Mouse (Mus musculus) ES-E14 (cell line): ENCODE data around the gene Rfx1. TPM values are rescaled to one million over a fixed set of nuclear protein-coding genes. Genes with fewer than 3 reads are reported as not detected.

ENCODE experiments used
- DNase-seq: peaks from one replicate; pipeline ENCODE4 v3.0.0-alpha.2; 2013; ENCODE audit warnings: low read depth, low spot score
- H3K27ac ChIP-seq: 2 replicates; pipeline ENCODE4 v1.5.1; 2012; ENCODE audit warnings: low read depth, mild to moderate bottlenecking, low read length, moderate library complexity, mixed read lengths; ENCODE audit not compliant: poor library complexity, insufficient read depth, severe bottlenecking
- H3K36me3 ChIP-seq: 2 replicates; pipeline ENCODE4 v1.6.1; 2012; ENCODE audit warnings: mild to moderate bottlenecking, low read length, moderate library complexity, mixed read lengths; ENCODE audit not compliant: control insufficient read depth, poor library complexity, insufficient read depth, severe bottlenecking
- H3K4me1 ChIP-seq, 2 experiments: fragments of 150-350 bp in 1 of 2; sonication (generic) in 1 of 2; 2 replicates each; pipeline ENCODE4 v1.6.1; 2012; ENCODE audit warnings: low read length in 2 of 2, mild to moderate bottlenecking in 1 of 2, mixed read lengths in 1 of 2; ENCODE audit not compliant: control insufficient read depth in 2 of 2, insufficient read depth in 2 of 2, poor library complexity in 1 of 2
- H3K4me3 ChIP-seq, 2 experiments: fragments of 150-350 bp in 1 of 2; sonication (generic) in 1 of 2; 2 replicates each; pipeline ENCODE4 v1.5.1; 2012; ENCODE audit warnings: low read length in 2 of 2, low read depth in 1 of 2, mild to moderate bottlenecking in 1 of 2, mixed read lengths in 1 of 2; ENCODE audit not compliant: insufficient read depth in 1 of 2, poor library complexity in 1 of 2, severe bottlenecking in 1 of 2
- H3K9ac ChIP-seq: 2 replicates; pipeline ENCODE4 v1.6.1; 2012; ENCODE audit warnings: low read depth, mild to moderate bottlenecking, low read length, mixed read lengths; ENCODE audit not compliant: poor library complexity, insufficient read depth, severe bottlenecking
- H3K9me3 ChIP-seq: fragments of 150-350 bp; sonication (generic); 2 replicates; pipeline ENCODE4 v1.6.1; 2012; ENCODE audit warnings: low read depth, mild to moderate bottlenecking, low read length; ENCODE audit not compliant: control insufficient read depth, insufficient read depth
- CHD2 ChIP-seq: IDR thresholded peaks from 2 replicates; pipeline ENCODE4 v1.6.1; 2014; ENCODE audit warnings: mild to moderate bottlenecking, low read depth, low read length, inconsistent platforms
- HCFC1 ChIP-seq: IDR thresholded peaks from 2 replicates; pipeline ENCODE4 v1.6.1; 2012; ENCODE audit warnings: low read length, inconsistent platforms, borderline replicate concordance; ENCODE audit not compliant: insufficient read depth
- MAFK ChIP-seq: IDR thresholded peaks from 2 replicates; pipeline ENCODE4 v1.6.1; 2014; ENCODE audit warnings: mild to moderate bottlenecking, low read depth, low read length, inconsistent platforms; ENCODE audit not compliant: insufficient read depth
- ZC3H11A ChIP-seq: IDR thresholded peaks from 2 replicates; pipeline ENCODE4 v1.6.1; 2012; ENCODE audit warnings: low read depth, mild to moderate bottlenecking, inconsistent platforms, low read length, borderline replicate concordance
- ZNF384 ChIP-seq: IDR thresholded peaks from 2 replicates; pipeline ENCODE4 v1.6.1; 2012; ENCODE audit warnings: low read depth, low read length, inconsistent platforms
- in situ Hi-C, 2 experiments: fragments of 600-800 bp; cut with MboI; formaldehyde crosslinking; loops; one replicate each; pipeline ENCODE4 v1.15.1; 2025; ENCODE audit warnings: low sequenced_read_pairs in 2 of 2, inconsistent platforms in 1 of 2; ENCODE audit not compliant: unreplicated experiment in 2 of 2
- total RNA-seq: library from RNA; depleted of rRNA; stranded (reverse); fragments of 300-350 nt; gene quantifications from 2 replicates; pipeline ENCODE4 v1.2.3, GENCODE M21; 2012

Rfx1 gene
- total RNA-seq, 1 experiment, result 16.2 TPM

DNA sequence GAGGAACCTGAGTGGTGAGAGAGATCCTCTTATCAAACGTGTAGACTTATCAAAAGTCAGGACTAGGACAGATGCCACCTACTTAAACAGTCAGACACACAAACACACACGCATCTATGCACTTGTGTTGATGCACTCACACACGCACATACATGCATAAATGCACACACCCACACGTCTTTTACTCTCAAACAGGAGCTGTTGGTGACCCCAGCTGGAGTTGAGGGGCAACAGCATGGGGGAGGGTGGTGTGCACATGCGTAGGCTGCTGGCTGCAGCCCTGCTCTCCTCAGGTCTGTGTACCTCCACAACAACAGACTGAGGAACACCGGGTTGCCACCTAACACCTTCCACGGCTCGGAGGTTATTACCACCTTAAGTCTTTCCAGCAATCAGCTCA, 61.6 kb downstream of the Rfx1 start:
- Histone ChIP-seq H3K9ac (no peak overlapping the region), H3K9me3 (no peaks in the 10 kb centered on the region), H3K27ac (no peak overlapping the region), H3K4me1 (peaks cover 2 to 29% of the 10 kb centered on the region in 2 experiments; a peak in 1 of 4 replicates), H3K36me3 (peaks cover 6% of the 10 kb centered on the region; the same call in 1 of the 2 replicates), H3K4me3 (no peak overlapping the region)
- in situ Hi-C loops, result no loop called here
- DNase-seq, result no peak
- TF ChIP-seq MAFK (no peak), ZNF384 (no peak), CHD2 (no peak), HCFC1 (no peak), ZC3H11A (no peak)

DNA sequence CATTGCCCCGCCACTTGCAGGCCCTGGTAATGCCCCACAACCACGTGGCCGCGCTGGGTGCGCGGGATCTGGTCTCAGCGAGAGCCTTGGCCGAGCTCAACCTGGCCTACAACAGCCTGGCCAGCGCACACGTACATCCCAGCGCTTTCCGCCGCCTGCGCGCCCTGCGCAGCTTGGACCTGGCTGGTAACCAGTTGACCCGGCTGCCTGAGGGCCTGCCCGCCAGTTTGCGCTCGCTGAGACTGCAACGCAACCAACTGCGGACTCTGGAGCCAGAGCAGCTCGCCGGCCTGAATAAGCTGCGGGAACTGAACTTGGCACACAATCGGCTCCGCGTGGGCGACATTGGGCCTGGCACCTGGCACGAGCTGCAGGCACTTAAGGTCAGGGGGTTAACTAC, 64.2 kb downstream of the Rfx1 start:
- in situ Hi-C loops, result no loop called here
- Histone ChIP-seq H3K36me3 (peaks cover 25% of the 10 kb centered on the region), H3K4me1 (peaks cover 2 to 25% of the 10 kb centered on the region in 2 experiments; a peak in 1 of 4 replicates), H3K9ac (peak overlapping the region; percentile 45), H3K4me3 (peak overlapping the region; percentile 37 to 41), H3K27ac (no peak overlapping the region), H3K9me3 (no peaks in the 10 kb centered on the region)
- TF ChIP-seq HCFC1 (no peak), ZNF384 (no peak), MAFK (no peak), CHD2 (no peak), ZC3H11A (no peak)
- DNase-seq, result no peak

DNA sequence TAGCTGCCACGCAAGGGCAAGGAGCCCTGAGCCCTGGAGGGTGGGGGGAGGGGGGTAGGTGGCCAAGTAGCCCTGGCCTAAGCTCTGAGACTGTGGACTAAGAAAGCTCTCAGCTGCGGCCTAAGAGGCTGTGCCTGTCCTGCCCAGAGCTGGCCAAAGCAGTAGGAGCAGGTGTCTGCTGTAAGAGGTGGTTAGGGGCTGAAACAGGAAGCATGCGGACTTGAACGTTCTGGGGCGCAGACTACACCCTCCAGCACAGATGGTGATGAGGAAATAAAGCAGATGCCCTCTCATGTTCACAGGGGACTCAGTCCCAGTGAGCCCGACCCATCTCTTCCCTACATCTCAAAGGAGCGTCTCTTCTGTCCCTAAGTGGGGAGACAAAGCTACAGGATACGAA, 65.6 kb downstream of the Rfx1 start:
- Histone ChIP-seq H3K4me1 (peaks cover 2 to 16% of the 10 kb centered on the region in 2 experiments; a peak in 1 of 4 replicates), H3K36me3 (peaks cover 38% of the 10 kb centered on the region), H3K27ac (no peak overlapping the region), H3K9ac (no peak overlapping the region), H3K9me3 (no peaks in the 10 kb centered on the region), H3K4me3 (no peak overlapping the region)
- TF ChIP-seq MAFK (no peak), ZNF384 (no peak), CHD2 (no peak), ZC3H11A (no peak), HCFC1 (no peak)
- DNase-seq, result no peak
- in situ Hi-C loops, result no loop called here

DNA sequence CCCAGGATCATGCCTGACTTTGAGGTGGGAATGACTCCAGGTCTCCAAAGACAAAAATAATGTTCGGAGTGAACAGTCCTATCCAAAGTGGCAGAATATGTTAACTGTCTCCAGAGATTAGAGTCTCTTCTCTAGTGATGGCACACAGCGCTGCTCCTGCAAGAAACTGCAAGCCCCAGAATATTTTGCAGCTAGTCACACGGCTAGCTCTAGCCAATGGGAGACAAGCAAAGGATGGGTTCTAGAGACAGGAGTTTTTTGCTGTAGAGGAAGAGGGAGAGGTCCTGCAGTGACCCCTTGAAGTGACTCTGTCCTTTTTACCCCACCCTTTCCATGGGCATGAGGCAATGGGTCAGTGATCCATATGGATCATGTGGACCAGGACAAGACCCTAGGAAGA, 71.2 kb downstream of the Rfx1 start:
- Histone ChIP-seq H3K9ac (no peak overlapping the region), H3K4me1 (no peaks in the 10 kb centered on the region), H3K36me3 (peaks cover 68% of the 10 kb centered on the region), H3K4me3 (no peak overlapping the region), H3K9me3 (no peaks in the 10 kb centered on the region), H3K27ac (no peak overlapping the region)
- in situ Hi-C loops, result no loop called here
- peak; percentile 22 for DNase-seq
- TF ChIP-seq MAFK, result no peak
- TF ChIP-seq HCFC1, result peak; percentile 92
- peak; percentile 75; the same call in 1 of the 2 replicates for TF ChIP-seq CHD2

DNA sequence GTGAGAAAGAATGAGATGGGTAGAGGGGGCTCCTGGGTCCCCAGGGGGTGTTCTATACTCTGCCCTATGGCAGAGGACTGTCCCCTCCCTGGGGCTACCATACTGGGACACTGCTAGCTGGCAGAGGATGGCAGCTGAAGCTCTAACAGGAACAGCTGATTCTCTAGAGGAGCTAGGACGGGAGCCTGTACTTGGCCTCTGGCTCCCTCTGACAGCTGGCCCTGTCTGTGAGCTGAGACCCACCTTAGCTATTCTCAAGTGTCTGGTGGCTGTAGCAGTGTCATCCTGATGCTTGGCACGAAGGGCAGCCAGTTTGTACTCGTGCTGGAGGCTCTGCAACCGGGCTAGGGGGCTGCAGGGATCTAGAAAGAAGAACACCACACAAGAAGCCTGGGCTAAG, 74.2 kb downstream of the Rfx1 start:
- H3K9ac ChIP-seq, result no peak overlapping the region
- H3K36me3 ChIP-seq, result peaks cover 56% of the 10 kb centered on the region
- DNase-seq, result no peak
- H3K9me3 ChIP-seq, result no peaks in the 10 kb centered on the region
- no peak overlapping the region for H3K4me3 ChIP-seq
- in situ Hi-C loops, result no loop called here
- no peak overlapping the region for H3K27ac ChIP-seq
- TF ChIP-seq ZNF384, result no peak
- TF ChIP-seq MAFK, result no peak
- TF ChIP-seq ZC3H11A, result no peak
- TF ChIP-seq CHD2, result no peak
- TF ChIP-seq HCFC1, result no peak
- no peaks in the 10 kb centered on the region for H3K4me1 ChIP-seq
